Mouse (Mus musculus): ENCODE data around the gene Rnpepl1. TPM values are rescaled to one million over a fixed set of nuclear protein-coding genes. Genes with fewer than 3 reads are reported as not detected.

The Rnpepl1 gene
- polyA plus RNA-seq, 1 experiment from 2014 or later, result 37.9 TPM

DNA sequence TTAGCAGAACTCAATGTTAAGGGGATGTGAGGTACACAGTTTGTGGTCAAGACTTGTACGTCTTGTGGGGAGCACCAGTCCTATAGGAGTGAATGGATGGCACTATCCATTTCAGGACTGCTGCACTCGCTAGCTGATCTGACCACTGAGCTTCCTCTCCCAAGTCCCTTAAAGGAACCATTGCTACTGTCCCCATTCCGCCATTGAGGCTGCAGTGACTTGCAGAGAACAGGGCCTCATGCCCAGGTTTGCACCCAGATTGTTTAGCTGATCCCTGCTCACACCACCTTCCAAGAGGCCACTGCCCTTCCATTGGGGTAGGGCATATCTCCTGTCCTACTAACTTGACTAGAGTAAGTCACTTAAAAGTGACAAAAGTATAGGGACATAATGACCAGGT, 1.9 kb upstream of the Rnpepl1 start:
- H3K36me3 ChIP-seq, result no peaks in the 10 kb centered on the region
- H3K4me2 ChIP-seq, result no peak overlapping the region
- ATAC-seq (replicated peaks; ENCODE audit: low FRiP score), result no peak
- H3K9ac ChIP-seq, result no peak overlapping the region
- WGBS, result 90% methylated on average over 3 of the region's 3 CpGs
- no peak overlapping the region for H3K27ac ChIP-seq
- no peaks in the 10 kb centered on the region for H3K9me3 ChIP-seq (replicated peaks)
- no peak overlapping the region for H3K4me3 ChIP-seq (replicated peaks)
- no peaks in the 10 kb centered on the region for H3K27me3 ChIP-seq
- H3K4me1 ChIP-seq, result peaks cover 43% of the 10 kb centered on the region

DNA sequence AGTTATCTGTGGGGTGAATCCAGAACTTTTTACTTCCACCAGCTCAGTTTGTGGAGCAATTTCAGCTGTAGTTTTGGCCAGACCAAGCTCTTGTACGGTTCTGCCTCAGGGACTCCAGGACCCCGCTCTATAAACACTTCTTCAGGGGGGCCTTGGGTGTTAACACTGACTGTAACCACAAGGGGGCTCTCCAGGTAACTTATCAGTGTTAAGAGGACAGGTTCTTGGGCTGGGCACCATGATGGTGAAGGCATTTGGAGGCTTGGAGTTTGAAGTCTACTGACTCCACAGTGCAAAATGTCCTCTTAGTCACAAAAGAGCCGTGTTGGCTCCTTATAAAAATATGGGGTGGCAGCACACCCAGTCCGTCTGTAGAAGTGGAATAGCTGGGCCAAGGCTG, 1.5 kb upstream of the Rnpepl1 start:
- Histone ChIP-seq H3K4me2 (no peak overlapping the region), H3K4me3 (replicated peaks) (no peak overlapping the region), H3K9me3 (replicated peaks) (no peaks in the 10 kb centered on the region), H3K36me3 (peaks cover 4% of the 10 kb centered on the region; the same call in 1 of the 2 replicates), H3K27ac (no peak overlapping the region), H3K4me1 (peaks cover 43% of the 10 kb centered on the region), H3K9ac (no peak overlapping the region), H3K27me3 (no peaks in the 10 kb centered on the region)
- whole genome bisulfite sequencing, result 65% methylated on average over 4 of the region's 4 CpGs
- no peak for ATAC-seq (replicated peaks; ENCODE audit: low FRiP score)

DNA sequence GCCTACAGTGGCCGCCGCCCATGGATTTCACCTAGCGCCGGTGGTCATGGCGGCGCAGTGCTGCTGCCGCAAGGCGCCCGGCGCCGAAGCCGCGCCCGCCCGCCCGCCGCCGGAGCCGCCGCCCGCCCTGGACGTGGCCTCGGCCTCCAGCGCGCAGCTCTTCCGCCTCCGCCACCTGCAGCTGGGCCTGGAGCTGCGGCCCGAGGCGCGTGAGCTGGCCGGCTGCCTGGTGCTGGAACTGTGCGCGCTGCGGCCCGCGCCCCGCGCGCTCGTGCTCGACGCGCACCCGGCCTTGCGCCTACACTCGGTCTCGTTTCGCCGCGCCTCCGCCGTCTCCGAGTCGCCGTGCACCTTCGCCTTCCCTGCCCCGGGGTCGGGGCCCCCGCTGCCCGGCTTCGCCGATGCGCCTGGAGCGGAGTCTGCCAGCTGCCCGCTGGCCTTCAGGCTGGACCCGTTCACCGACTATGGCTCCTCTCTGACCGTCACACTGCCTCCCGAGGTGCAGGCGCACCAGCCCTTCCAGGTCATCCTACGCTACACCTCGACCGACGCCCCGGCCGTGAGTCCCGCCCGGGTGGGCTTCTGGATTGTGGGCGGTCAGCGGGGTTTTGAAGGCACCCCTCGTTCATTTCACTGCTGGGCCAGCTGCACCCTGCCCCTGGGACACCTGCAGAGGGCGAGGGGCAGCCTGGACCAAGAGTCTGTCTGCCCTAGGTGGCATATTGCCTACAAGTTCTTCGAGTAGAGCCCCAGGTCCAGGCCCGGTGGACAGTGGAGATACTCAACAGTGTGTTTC, 540 bp downstream of the Rnpepl1 start:
- WGBS, result 1% methylated on average over 75 of the region's 85 CpGs
- H3K4me2 ChIP-seq, result peak overlapping the region; percentile 91
- ATAC-seq (replicated peaks; ENCODE audit: low FRiP score), result peak; percentile 34

DNA sequence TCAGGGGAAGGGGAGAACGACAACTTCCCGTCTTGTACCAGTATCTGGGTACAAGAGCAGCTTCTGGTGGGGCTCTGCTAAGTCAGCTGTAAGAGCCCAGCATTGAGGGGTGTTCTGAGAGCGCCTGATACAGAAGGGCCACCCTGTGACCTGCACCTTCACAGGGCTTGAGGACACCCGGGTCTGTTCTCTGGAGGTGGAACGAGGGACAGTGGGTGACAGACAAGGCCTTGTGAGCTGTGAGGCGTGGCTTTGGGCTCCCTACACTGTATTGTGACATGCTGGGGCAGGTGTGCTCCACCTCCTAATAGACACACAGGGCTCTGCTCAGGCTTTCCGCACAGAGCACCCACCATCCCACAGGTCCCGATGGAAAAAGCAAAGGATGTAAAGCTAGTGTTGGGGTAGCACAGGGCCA, 1.1 kb downstream of the Rnpepl1 start:
- peak overlapping the region; percentile 83 for H3K4me3 ChIP-seq (replicated peaks)
- peaks cover 31% of the 10 kb centered on the region for H3K36me3 ChIP-seq
- no peaks in the 10 kb centered on the region for H3K9me3 ChIP-seq (replicated peaks)
- peak overlapping the region; percentile 88 for H3K9ac ChIP-seq
- ATAC-seq (replicated peaks; ENCODE audit: low FRiP score), result no peak
- WGBS, result 39% methylated on average over 8 of the region's 8 CpGs
- H3K27me3 ChIP-seq, result no peaks in the 10 kb centered on the region
- peaks cover 39% of the 10 kb centered on the region for H3K4me1 ChIP-seq
- peak overlapping the region; percentile 91 for H3K4me2 ChIP-seq
- peak overlapping the region; percentile 90 for H3K27ac ChIP-seq

More for the DNA sequence above, 540 bp downstream of the Rnpepl1 start:
- peaks cover 43% of the 10 kb centered on the region for H3K4me1 ChIP-seq
- peak overlapping the region; percentile 90 for H3K27ac ChIP-seq
- no peaks in the 10 kb centered on the region for H3K9me3 ChIP-seq (replicated peaks)
- H3K9ac ChIP-seq, result peak overlapping the region; percentile 88
- H3K4me3 ChIP-seq (replicated peaks), result peak overlapping the region; percentile 83
- peaks cover 25% of the 10 kb centered on the region for H3K36me3 ChIP-seq
- no peaks in the 10 kb centered on the region for H3K27me3 ChIP-seq

DNA sequence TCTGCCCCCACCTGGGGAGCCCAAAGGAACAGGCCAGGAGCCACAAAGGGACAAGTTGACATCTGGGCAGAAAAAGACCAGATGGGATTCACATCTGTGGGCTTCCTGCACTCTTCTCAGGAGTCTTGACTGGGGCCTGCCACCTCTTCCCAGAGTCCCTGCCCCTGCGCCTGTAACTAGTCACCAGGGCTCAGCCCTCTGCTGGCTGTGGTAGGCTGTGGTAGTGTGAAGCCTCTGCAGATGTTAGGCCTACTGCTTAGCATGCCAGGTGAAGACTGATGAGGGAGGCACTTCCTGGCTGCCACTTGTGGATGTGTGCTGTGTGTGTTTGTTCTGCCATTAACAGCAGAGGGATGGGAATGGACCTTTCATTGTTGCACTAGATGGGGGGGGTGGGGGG, 1.7 kb downstream of the Rnpepl1 start:
- Histone ChIP-seq H3K36me3 (peaks cover 36% of the 10 kb centered on the region), H3K4me1 (peaks cover 39% of the 10 kb centered on the region), H3K4me3 (replicated peaks) (peak overlapping the region; percentile 83), H3K9me3 (replicated peaks) (no peaks in the 10 kb centered on the region), H3K9ac (peak overlapping the region; percentile 88; the same call in 1 of the 2 replicates), H3K4me2 (peak overlapping the region; percentile 91), H3K27ac (0 out of 2 replicates have a peak overlapping the region, but pooled peaks have one; percentile 90), H3K27me3 (no peaks in the 10 kb centered on the region)
- ATAC-seq (replicated peaks; ENCODE audit: low FRiP score), result no peak
- WGBS, result 30% methylated on average over 1 of the region's 1 CpGs

DNA sequence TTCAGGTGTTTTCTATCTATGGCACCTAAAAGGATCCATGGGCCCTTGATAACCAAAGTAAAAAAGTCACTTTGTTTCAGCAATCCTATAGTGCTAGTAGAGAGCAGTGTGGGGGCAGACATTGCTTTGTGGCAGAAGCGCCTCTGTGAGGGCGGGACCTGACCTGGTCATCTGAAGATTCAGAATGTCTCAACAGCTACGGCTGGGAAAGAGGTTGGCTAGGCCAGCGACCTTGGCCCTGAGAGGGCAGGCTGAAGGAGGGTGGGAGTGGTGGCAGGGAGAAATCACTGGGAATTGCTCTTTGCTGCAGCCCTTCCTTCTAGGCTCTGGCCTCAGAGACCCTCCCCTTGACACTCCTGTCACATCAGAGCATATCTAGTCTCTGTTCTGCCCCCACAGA, 3.7 kb downstream of the Rnpepl1 start:
- Histone ChIP-seq H3K9ac (no peak overlapping the region), H3K27me3 (no peaks in the 10 kb centered on the region), H3K36me3 (peaks cover 56% of the 10 kb centered on the region), H3K9me3 (replicated peaks) (no peaks in the 10 kb centered on the region), H3K4me1 (peaks cover 31% of the 10 kb centered on the region), H3K4me2 (no peak overlapping the region), H3K27ac (no peak overlapping the region), H3K4me3 (replicated peaks) (no peak overlapping the region)
- WGBS, result 66% methylated on average over 4 of the region's 4 CpGs
- ATAC-seq (replicated peaks; ENCODE audit: low FRiP score), result no peak

DNA sequence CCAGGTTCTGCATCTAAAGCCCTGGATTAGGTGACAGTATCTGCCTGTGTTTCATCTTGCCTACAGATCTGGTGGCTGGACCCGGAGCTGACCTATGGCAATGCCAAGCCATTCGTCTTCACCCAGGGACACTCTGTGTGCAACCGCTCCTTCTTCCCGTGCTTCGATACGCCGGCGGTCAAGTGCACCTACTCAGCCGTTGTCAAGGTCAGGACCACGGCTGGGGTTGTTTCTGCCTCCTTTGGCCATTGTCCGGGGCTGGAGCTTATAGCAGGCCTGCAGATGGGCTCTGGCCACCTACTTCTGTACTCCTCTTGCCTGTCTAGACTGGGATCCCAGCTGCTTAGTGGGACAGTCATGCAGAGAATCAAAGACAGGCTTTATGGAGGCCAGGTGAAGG, 4.4 kb downstream of the Rnpepl1 start:
- H3K4me3 ChIP-seq (replicated peaks), result no peak overlapping the region
- H3K9me3 ChIP-seq (replicated peaks), result no peaks in the 10 kb centered on the region
- peaks cover 63% of the 10 kb centered on the region for H3K36me3 ChIP-seq
- no peak overlapping the region for H3K9ac ChIP-seq
- H3K27me3 ChIP-seq, result no peaks in the 10 kb centered on the region
- no peak overlapping the region for H3K27ac ChIP-seq
- WGBS, result 88% methylated on average over 11 of the region's 11 CpGs
- no peak for ATAC-seq (replicated peaks; ENCODE audit: low FRiP score)
- H3K4me1 ChIP-seq, result peaks cover 25% of the 10 kb centered on the region
- H3K4me2 ChIP-seq, result no peak overlapping the region

DNA sequence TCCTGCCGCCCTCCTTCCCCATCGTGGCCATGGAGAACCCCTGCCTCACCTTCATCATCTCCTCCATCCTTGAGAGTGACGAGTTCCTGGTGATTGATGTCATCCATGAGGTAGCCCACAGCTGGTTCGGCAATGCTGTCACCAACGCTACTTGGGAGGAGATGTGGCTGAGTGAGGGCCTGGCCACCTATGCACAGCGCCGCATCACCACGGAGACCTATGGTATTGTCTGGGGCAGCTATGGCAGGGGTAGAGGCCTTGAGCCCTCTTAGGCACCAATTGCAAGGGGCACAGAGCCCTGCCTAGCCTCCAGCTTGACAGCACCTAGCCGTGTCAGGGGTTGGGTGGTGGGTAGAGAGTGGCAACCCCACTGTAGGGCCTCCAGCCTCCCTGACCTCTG, 6.1 kb downstream of the Rnpepl1 start:
- ATAC-seq (replicated peaks; ENCODE audit: low FRiP score), result no peak
- no peaks in the 10 kb centered on the region for H3K9me3 ChIP-seq (replicated peaks)
- H3K27me3 ChIP-seq, result no peaks in the 10 kb centered on the region
- H3K4me2 ChIP-seq, result no peak overlapping the region
- no peak overlapping the region for H3K9ac ChIP-seq
- H3K36me3 ChIP-seq, result peaks cover 77% of the 10 kb centered on the region
- H3K27ac ChIP-seq, result no peak overlapping the region
- no peak overlapping the region for H3K4me3 ChIP-seq (replicated peaks)
- WGBS, result 90% methylated on average over 9 of the region's 9 CpGs
- peaks cover 15% of the 10 kb centered on the region for H3K4me1 ChIP-seq

DNA sequence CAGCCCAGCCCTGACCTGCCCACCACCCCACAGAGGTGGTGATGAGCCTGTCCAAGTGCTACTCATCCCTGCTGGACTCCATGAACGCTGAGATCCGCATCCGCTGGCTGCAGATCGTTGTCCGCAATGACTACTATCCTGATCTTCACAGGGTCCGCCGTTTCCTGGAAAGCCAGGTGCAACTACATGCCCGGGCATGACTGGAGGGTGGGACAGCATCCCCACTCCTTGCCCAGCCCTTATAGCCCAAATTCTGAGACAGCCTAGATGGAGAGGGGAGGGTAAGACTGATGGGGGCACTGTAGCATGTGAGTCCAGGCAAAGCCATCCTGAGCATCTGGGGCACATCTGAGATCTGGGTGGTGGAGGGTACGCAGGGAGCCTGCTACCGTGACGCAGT, 8.6 kb downstream of the Rnpepl1 start:
- ATAC-seq (replicated peaks; ENCODE audit: low FRiP score), result no peak
- Histone ChIP-seq H3K4me1 (no peaks in the 10 kb centered on the region), H3K4me2 (no peak overlapping the region), H3K9ac (no peak overlapping the region), H3K4me3 (replicated peaks) (no peak overlapping the region), H3K27me3 (no peaks in the 10 kb centered on the region), H3K36me3 (peaks cover 72% of the 10 kb centered on the region), H3K27ac (no peak overlapping the region), H3K9me3 (replicated peaks) (no peaks in the 10 kb centered on the region)
- 94% methylated on average over 11 of the region's 11 CpGs for WGBS

DNA sequence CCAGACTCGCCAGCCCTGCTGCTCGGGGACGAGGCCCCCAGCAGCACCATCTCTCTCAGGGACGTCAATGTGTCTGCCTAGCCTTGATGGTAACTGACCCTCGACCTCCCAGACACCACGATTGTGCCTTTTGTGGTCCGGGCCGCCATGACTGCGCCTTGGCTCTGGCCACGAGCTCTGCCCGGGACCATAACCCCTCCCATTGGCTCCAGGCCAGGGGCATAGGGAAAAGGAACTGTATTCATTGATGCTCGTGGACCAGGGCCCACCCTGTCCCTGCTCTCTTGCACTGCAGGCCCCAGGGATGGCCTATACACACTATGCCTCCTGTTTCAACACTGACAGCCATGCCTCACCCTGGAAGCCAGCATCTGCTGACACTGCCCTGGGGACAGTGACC, 9.2 kb downstream of the Rnpepl1 start:
- H3K27ac ChIP-seq, result no peak overlapping the region
- no peaks in the 10 kb centered on the region for H3K27me3 ChIP-seq
- no peaks in the 10 kb centered on the region for H3K9me3 ChIP-seq (replicated peaks)
- 0 out of 2 replicates have a peak, but pooled peaks have one; percentile 2 for ATAC-seq (replicated peaks; ENCODE audit: low FRiP score)
- no peak overlapping the region for H3K9ac ChIP-seq
- H3K4me1 ChIP-seq, result no peaks in the 10 kb centered on the region
- peaks cover 66% of the 10 kb centered on the region for H3K36me3 ChIP-seq
- H3K4me2 ChIP-seq, result no peak overlapping the region
- 86% methylated on average over 12 of the region's 12 CpGs for WGBS
- no peak overlapping the region for H3K4me3 ChIP-seq (replicated peaks)

DNA sequence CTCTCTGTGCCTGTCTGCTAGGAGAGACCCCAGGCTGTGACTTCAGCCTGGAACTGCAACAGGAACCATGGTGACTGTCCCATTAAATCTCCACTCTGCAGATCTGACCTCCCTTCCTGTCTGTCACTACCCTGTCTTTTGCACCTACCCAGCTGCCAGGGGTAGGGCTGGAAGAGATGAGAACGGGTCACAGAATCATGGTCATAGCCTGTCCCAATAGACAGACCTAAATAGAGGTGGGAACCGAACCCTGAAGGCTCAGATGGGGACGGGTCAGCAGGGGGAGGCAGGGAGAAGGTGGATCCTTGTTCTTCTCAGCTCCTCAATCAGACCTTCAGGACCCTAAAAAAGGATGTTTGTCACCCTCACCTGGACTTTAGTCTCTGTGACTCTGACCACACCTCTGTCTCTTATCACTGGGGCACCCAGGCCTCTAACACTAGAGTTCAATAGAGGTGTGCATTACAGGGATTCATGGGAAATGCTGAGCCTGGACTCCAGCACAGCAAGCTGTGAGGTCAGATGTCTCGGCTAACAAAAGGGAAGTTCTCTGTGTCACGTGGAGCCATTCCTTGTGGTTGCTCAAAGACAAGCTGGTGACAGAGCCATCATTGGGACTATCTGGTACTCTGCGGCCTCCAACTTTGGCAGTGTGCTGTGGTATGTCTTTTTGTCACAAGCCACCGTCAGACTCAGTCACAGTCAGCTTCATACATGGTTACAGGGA, 10.1 kb downstream of the Rnpepl1 start:
- H3K36me3 ChIP-seq, result peaks cover 57% of the 10 kb centered on the region

DNA sequence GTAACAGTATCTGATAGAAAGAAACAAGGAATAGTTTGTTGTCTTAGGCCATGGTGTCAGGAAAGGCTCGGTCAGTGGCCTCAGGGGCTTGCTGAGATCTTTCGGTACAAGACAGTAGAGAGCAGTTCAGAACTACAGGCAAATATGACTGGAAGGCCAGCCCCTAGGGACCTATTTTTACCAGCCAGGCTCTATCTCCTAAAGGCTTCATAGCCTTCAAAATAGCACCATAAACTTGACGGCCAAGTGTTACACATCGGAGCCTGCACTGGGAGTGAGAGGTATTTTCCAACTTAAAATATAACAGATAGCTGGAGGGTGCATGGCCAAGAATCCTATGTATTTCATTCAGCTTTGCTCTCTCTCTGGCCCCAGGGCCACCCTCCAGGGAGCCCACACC, 10.9 kb downstream of the Rnpepl1 start:
- H3K27ac ChIP-seq, result no peak overlapping the region
- H3K4me3 ChIP-seq (replicated peaks), result no peak overlapping the region
- 84% methylated on average over 4 of the region's 4 CpGs for WGBS
- H3K9me3 ChIP-seq (replicated peaks), result no peaks in the 10 kb centered on the region
- H3K27me3 ChIP-seq, result 0 out of 2 replicates have a peak, but pooled peaks cover 3% of the 10 kb centered on the region
- no peaks in the 10 kb centered on the region for H3K4me1 ChIP-seq
- H3K9ac ChIP-seq, result no peak overlapping the region
- H3K36me3 ChIP-seq, result peaks cover 48% of the 10 kb centered on the region
- no peak overlapping the region for H3K4me2 ChIP-seq
- ATAC-seq (replicated peaks; ENCODE audit: low FRiP score), result no peak

More for the DNA sequence above, 10.1 kb downstream of the Rnpepl1 start:
- no peaks in the 10 kb centered on the region for H3K27me3 ChIP-seq
- no peak overlapping the region for H3K4me3 ChIP-seq (replicated peaks)
- H3K9ac ChIP-seq, result no peak overlapping the region
- H3K4me2 ChIP-seq, result no peak overlapping the region
- H3K27ac ChIP-seq, result no peak overlapping the region
- 89% methylated on average over 7 of the region's 7 CpGs for WGBS
- no peak for ATAC-seq (replicated peaks; ENCODE audit: low FRiP score)
- H3K9me3 ChIP-seq (replicated peaks), result no peaks in the 10 kb centered on the region
- no peaks in the 10 kb centered on the region for H3K4me1 ChIP-seq

Data from kidney, embryonic 15.5 days (tissue).